Mouse (Mus musculus) urinary bladder, adult 18-20 months (tissue): ENCODE results near the gene Atat1.
"Not testable (repeated sequence)": the region's sequence is repeated elsewhere in the genome, so short reads cannot be mapped to it uniquely, and the experiment has no call there.

Source experiments
- DNase-seq, 2 experiments: peaks; one replicate each; pipeline ENCODE4 v3.0.0; 2022; ENCODE audit warnings: low spot score in 2 of 2, mixed read lengths in 2 of 2

Gene Atat1

DNA sequence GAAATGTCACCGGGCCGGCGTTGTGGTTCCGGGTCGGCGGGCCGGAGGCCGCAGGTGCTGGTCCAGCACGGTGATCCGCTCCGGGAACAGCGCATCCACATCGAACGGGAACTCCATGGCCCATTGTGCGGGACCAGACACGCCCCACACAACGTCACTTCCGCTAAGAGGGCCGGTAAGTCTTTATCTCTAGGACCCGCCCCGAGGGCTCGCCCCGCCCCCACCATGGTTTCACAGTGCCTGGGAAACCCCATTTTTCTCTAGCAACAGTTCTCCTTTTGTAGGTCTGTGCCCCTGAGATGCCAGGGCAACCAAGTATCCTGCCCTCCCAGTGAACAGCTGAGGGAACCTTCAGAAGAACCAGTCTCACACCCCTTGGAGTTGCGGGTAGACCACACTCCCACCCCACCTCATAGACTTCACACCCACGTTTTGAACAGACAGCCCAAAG, at the start of gene Atat1:
TSS of gene Atat1 (minus strand) at position 157 of the 451 bp plus-strand sequence.
- peak; percentile 91 to 94 for DNase-seq

DNA sequence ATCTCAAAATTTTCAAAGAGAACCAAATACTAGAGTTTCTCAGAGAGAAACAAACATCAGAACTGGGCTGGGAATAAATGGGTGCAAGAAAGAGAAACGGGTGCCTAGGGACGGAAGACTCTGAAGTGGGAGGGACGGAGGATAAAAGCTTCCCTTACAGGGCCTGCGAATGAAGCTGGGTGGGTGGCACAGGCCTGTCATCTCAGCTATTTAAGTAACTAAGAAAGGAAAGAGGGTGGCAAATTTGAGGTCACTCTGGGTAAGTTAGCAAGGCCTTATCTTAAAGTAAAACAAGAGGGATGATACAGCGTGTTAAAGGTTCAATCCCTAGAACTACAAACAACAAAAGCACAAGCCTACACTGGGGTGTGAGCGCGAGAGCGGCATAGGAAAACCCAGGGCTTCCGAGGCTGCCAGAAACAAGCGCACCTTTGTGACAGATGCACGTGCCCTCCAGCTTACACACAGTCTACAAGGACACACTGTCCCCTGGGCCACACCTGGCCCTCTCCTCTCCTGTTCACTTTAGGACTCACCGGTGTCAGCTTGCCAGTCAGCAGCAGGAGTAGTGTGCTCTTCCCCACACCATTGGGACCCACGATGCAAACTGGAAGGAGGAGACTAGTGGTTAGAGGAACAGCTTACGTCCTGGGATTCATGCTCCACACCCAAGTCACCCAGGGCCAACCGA, 48.8 kb upstream of the Atat1 start:
- no peak for DNase-seq

DNA sequence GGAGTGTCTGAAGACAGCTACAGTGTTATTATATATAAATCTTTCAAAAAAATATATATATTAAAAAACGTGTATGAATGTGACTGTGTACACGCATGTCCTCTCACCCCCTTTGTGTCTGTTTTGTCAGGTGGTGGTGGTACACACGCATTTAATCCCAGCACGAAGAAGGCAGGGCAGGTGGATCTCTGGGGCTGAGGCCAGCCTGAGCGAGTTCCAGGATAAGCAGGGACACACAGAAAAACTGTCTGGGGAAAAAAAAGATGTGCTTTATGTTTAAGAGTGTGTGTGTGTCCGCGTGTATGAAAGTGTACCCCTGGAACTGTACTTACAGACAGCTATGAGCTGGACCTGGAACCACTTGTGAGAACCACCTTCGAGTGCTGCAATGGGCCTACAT, 44.8 kb upstream of the Atat1 start:
- DNase-seq: no peak

DNA sequence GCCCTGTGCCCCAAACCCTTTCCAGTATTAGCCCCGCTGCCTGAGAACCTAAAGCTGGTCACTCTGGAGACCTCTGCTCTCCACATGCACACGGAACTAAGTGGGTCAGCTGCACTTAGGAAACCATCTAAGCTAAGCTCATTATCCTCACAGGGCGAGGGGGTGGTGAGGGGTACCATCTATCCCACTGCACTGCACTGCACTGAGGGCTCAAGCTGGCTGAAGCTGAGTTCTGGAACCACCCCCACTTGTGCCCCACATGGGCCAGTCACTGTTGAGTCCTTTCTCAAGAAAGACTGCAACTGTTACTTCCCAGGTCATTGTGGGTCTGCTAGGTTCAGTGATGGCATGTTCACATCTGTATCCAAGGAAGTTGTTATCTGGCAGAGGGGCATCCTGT, 42.7 kb upstream of the Atat1 start:
- not testable (repeated sequence) for DNase-seq

DNA sequence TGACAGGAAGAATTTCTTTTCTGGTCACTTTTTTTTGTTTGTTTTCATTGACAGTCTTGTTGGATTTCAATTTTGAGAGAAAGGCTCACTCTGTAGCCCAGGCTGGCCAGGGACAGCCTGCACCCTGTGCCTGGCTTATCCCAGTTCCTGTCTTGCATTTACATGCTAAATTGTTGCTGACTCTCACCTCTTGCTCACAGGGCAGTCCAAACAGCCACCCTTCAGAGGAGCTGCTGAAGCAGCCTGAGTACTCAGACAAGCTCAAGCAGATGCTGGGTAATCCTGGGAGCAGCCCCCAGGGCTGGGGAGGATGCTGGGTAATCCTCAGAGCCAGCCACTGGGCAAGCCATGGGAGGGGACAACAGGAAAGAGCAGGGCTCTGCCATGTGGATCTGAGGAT, 41.1 kb upstream of the Atat1 start:
- DNase-seq: not testable (repeated sequence)

DNA sequence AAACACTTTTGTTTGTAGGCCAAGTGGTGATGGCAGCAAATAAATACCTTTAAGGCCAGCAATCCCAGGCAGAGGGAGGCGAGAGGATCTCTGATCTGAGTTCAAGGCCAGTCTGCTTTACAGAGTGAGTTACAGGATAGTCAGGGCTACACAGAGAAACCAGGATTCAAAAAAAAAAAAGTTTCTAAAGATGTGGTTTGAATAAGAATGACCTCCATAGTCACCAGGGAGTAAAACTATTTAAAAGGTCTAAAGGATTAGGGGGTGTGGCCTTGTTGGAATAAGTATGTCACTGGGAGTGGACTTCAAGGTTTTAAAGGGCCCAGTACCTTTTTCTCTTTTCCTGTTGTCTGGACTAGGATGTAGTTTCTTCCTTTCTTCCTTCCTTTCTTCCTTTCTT, 30.1 kb upstream of the Atat1 start:
- DNase-seq: no peak

DNA sequence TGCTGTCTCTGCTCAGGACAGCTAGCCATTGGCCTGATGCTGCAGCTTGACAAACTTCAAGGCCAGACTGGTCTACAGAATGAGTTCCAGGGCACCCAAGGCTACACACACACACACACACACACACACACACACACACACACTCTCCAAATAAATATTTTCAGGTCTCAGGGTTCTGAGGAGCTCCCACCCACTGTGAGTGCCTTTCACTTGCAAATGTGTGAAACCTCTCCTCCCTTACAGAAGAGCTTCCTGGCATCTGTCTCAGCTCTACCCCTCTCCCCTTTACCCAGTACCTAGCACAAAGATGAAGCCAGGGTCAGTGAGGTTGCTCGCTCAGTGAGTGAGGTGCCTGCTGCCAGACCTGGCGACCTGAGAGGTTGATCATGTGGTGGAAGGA, 29.2 kb upstream of the Atat1 start:
- DNase-seq: no peak

DNA sequence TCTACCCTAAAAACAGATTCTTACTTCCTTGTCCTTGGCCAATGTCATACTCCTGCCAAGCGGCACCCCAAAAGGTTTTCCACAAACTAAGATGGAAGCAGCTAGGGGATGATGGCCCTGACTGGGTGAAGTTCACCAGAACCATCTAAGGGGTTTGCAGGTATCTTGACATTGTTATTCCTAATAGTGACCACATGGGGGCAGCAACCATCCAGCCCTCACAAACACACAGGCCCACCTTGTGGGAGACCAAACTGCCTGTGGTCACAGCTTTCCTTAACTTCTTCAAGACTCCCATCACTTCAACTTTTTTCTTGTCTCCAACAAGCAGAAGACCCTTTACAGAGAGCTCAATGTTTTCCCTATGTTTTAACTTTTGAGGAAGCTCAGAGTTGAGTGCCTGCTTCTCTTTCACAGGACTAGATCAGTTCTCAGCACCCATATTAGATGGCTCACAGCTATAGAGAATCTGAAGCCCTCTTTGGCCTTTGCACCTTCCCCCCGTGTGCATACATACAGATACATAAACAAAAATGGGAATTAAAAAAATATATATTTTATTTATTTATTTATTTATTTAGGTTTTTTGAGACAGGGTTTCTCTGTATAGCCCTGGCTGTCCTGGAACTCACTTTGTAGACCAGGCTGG, 27.9 kb upstream of the Atat1 start:
- no peak for DNase-seq

DNA sequence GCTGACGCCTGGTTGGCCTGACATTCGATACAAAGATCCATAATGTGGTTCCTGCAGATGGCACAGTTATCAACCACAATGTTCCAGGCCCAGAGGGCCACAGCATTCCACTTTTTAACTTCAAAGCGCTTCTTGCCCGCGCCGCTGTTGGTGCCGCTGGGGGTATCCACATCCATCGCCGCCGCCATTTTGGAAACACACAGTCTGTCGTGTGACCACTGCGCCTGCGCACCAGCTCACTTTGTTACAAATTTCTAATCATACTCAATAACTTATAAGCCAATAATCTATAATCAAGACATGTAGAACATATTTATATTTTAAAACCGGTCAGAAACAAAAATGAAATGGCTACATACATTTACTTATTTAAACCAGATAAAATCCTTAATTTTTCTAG, 25.9 kb upstream of the Atat1 start:
- not testable (repeated sequence) for DNase-seq

DNA sequence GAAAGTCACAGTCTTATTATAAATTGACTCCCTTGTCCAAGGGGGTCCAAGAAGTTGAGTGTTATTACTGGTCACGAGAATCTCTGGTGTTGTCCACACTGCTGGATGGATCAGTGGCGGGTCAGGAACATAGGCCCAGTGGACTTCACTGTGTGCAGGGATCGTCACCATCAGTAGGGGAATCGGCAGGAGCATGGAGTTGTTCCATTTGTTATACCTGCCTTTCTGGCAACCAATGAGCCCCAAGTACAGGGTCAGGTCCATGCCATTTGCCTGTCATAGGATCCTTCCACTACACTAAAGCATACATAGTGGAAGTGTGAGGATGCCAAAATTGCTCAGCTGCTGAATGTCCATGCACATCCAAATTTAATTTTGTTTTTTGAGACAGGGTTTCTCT, 22.7 kb upstream of the Atat1 start:
- DNase-seq: no peak

DNA sequence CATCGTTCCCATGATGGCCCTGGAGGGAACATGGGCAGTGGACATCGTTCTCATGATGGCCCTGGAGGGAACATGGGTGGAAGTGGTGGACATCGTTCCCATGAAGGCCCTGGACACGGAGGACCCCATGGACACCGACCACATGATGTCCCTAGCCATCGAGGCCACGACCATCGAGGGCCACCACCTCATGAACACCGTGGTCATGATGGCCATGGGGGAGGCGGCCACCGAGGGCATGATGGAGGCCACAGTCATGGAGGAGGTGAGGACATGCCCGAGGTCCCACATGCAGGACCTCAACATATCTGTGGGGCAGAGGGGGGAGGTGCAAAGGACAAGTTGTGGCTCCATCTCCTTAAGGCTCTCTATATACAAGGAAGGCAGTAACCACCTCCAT, 20.8 kb upstream of the Atat1 start:
- no peak for DNase-seq

DNA sequence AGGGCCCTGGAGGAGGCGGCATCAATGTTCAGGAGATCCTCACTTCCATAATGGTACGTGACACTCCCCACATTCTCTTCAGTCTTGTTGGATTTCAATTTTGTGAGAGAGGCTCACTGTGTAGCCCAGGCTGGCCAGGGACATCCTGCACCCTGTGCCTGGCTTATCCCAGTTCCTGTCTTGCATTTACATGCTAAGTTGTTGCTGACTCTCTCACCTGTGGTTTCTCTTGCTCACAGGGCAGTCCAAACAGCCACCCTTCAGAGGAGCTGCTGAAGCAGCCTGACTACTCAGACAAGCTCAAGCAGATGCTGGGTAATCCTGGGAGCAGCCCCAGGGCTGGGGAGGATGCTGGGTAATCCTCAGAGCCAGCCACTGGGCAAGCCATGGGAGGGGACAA, 19.7 kb upstream of the Atat1 start:
- DNase-seq: no peak

DNA sequence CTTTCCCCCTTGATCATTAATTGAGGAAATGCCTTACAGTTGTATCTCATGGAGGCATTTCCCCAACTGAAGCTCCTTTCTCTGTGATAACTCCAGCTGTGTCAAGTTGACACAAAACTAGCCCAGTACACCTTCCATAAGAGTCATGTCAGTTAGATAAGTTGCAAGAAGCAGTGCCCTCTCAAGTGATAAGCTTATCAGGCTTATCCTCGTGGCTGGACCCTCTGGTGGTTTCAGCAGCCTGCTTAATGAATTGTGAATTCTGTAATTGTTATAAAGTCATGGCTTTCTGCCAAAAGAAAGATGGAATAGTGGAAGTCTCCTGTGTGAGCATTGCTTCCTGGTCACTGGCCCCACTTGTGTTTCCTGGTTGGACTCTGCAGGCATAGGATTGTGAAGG, 17.6 kb upstream of the Atat1 start:
- DNase-seq: no peak

DNA sequence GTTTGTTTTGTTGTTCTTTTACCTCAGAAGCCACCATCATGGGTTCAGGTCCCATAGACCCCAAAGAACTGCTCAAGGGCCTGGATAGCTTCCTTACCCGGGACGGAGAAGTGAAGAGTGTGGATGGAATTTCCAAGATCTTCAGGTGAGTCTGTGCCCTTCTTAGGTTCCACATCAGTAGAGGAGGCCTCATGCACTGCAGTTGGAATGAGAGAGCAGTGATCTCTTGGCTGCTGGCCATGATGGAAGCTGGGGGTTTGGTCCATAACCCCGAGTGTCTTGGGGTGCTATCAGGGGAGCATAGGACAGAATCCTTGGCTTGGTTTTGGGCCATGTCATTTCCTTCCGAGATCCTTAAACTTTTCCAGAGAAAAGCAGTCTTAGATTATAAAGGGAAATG, 13.4 kb upstream of the Atat1 start:
- DNase-seq: no peak

DNA sequence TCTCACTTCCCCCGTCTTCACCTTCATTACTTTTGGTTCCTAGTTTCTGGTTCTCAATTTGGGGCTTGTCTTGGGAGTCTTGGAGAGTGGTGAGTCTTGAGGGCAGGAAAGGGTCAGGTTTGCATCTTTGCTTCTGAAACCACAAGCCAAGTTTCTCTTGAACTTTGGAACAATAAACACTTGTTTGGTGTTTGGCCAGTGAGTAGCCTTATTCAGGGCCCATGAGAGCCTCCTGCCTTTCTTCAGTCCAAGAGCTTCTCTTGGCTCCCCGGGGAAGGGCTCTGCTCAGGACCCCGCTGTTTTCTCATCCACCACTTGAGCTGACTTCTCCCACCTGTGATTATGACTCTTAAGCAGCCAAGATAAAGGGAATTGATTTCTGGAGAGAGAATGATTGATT, 12.7 kb upstream of the Atat1 start:
- no peak for DNase-seq

DNA sequence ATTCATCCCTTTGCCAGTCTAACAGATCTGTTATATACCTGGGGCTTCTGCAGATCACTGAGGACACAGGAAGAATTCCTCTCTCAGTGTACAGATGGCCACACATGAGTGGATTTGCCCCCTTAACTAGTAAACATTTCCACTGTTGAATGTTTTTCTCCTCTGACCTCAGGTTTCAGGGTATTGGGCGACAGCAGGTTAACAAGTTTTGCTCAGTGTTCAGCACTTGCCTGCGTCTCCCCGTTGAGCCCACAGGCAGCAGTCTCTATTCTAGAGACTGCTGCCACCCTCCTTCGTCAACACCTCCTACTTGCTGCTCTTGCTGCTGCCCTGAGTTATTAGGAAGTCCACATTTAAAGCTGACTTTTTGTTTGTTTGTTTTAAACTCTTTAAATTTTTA, 11.8 kb upstream of the Atat1 start:
- no peak for DNase-seq

DNA sequence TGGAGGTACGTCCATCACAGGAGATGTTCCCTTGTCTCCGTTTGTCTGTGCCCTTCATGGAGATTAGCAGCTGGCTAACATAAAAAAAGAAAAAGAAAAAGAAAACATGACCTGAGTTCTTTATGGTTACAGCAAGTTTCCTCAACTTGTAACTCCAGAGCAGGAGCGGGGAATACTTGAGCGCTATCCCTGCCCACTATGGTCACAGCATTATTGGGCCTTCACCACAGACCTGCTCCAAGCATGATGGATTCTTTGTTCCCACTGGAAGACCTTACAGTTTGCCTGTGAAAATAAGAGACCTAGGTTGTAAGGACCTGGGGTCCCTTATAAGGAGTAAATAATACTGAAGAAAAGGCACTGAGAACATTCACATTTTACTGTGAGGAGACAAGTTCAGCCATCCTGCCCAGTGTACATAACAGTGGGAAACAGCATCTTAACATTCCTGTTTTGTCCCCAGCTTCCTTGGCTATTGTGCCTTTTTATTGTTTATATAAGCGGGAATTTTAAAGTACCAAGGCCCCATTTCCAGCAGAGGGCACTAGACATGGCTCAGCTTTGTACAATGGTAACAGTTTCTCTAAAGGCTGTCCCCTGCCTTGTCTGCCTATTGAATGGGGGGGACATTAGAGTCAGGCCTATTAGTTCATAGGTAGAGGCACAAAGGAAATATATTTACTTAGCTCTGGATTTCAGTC, 11.1 kb upstream of the Atat1 start:
- DNase-seq: no peak

DNA sequence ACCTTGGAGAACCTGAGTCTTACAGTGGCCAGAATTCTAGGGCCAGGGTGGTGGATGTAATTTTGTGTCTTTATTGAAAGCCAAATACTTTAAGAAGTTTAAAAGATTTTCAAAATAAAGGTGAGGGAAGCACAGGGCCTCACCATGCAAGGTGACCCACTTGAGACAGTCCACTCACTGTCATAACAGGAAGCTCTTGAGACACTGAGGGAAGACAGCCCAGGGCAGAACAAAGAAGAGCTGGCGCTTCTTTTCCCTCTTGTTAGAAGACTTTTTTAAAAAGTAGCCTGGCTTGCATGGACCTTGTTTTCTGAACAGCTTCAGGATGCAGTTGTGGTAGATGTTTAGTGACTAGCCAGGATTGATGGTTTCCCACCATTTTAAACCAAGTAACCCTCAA, 10.5 kb upstream of the Atat1 start:
- no peak for DNase-seq

DNA sequence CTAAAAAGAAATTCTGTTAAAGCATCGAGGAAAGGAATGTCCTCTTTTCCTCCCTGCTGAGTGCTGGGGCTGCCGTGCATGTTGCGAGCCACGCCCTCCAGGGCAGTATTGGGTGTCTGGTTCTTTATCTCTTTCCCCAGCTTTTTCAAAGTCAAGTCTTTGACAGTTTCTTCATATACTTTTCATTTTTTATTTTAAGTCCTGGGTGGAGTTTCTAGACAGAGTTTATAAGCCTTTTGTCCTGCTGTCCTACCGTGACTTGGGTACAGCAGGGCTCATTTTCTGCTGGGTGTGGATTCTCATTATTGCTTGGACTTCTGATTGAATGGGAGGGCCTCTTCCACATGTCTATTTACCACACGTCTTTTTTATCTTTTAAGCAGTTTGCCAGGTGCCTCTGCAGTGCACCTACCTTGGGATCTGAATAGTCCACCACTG, 10.0 kb upstream of the Atat1 start:
- DNase-seq: no peak

DNA sequence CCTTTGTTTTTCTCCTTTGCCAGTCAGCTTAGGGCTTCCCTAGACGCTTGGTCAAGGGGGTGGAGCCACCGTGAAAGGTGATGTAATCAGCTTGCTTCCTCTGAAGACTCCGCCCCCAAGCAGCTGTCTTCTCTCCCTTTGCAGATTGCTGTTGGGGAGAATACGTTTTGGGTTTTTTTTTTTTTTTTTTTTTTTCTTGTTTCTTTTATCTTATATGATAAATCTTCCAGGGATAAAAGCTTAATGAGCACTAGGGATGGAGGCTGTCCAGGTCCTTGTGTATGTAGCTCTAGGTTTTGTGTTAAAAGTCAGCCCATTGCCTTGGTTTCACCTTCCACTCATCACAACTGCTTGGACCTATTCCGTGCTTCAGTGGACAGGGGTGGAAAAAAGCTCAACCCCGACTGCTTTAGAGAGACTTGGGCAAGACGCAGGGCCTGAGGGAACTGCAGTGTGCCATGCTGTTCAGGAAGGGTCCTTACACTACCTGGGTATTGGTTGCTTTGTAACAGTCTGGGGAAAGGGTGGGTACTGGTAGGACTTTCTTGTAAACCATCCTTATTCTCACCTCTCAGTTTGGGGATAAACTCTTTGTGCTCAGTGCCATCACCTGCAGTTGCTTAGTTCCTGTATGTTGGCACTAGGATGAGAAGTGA, 9.3 kb upstream of the Atat1 start:
- DNase-seq: peak; percentile 81 to 89

DNA sequence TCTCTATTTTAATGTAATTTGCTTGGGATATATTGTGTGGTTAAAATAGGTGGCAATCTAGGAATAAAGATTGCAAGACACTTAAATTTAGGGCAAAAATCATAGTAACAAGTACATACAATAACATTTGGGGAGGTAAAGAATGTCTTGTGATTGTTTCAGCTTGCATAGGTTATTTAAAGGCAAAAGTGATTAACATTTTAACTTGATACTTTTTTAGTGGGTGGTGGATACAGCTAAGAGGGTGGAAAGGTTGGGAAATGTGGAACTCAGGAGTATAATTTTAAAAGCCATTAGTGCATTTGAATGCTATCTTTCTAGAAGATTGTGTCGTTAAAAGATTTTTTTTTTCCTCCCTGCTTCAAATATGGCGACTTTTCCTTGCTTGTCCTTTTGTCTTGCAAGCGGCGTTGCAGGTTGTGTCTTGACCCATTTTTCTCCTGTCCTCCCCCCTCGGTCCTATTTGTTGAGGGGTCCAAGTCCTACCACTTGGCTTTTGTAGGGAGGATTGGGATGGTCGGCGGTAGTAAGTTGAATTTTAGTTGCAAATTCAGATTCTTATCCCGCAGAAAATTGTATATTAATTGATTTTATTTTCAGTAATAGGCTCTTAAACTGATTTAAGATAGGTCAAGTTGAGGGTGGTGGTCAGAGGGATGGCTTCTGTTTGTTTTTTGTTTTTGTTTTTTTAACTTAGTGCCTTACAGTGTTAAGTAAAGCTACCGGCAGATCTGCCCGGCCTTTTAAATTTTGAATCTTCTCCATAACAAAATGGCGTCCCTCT, 8.6 kb upstream of the Atat1 start:
- no peak for DNase-seq
